Mouse (Mus musculus): ENCODE measurements around the gene Car5a. TPM values are rescaled to one million over a fixed set of nuclear protein-coding genes. Genes with fewer than 3 reads are reported as not detected.

The Car5a gene
- polyA plus RNA-seq, 1 experiment from 2014 or later, result 0.13 TPM

DNA sequence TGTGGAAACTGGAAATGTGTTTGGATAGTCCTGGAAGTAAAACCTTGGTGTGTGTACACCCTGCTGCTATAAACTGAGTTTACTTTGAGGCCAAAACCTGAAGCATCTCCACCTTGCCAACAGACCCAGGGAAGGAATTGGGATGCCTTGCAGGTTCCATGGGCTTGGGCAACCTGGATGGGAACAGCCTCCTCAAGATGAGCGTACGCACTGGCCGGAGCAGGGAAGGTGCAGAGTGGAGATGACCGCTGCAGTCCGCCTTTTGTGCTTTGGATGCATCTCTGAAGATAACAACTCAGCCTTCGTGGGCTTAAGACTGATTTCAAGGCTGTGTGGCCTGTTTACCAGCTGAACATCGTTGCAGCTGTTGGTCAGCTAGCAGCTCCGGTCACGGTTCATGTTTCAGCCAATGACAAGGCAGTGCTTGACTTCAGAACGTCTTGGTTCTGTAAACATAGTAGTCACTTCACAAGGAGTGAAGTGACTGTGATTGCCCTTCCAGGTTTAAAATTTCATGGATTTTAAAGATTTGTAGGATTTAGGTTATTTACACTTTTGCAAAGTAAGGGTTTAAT lies 10.4 kb upstream of the Car5a start:
- Histone ChIP-seq H3K4me3 (replicated peaks) (no peak overlapping the region), H3K4me1 (peaks cover 48% of the 10 kb centered on the region), H3K9ac (no peak overlapping the region), H3K36me3 (peaks cover 17% of the 10 kb centered on the region), H3K9me3 (replicated peaks) (no peaks in the 10 kb centered on the region), H3K27me3 (no peaks in the 10 kb centered on the region), H3K27ac (replicated peaks) (peak overlapping the region; percentile 8; the same call in 1 of the 2 replicates), H3K4me2 (replicated peaks) (no peak overlapping the region)
- no peak for ATAC-seq (ENCODE audit: insufficient number of reproducible peaks, low FRiP score, low TSS enrichment, low read depth)
- WGBS, result 78% methylated on average over 10 of the region's 10 CpGs

- H3K4me2 ChIP-seq (replicated peaks), result no peak overlapping the region
- WGBS, result 50% methylated on average over 3 of the region's 3 CpGs
- H3K4me3 ChIP-seq (replicated peaks), result no peak overlapping the region
- ATAC-seq (ENCODE audit: insufficient number of reproducible peaks, low FRiP score, low TSS enrichment, low read depth), result no peak
- H3K36me3 ChIP-seq, result peaks cover 17% of the 10 kb centered on the region
- H3K9me3 ChIP-seq (replicated peaks), result no peaks in the 10 kb centered on the region
- H3K27me3 ChIP-seq, result no peaks in the 10 kb centered on the region
- peaks cover 49% of the 10 kb centered on the region for H3K4me1 ChIP-seq
- H3K9ac ChIP-seq, result no peak overlapping the region
- no peak overlapping the region; the same call in 1 of the 2 replicates for H3K27ac ChIP-seq (replicated peaks)
Measured at GRCm38 (mm10) chr8:121953821-121954545, 9.3 kb upstream of the Car5a start.

DNA sequence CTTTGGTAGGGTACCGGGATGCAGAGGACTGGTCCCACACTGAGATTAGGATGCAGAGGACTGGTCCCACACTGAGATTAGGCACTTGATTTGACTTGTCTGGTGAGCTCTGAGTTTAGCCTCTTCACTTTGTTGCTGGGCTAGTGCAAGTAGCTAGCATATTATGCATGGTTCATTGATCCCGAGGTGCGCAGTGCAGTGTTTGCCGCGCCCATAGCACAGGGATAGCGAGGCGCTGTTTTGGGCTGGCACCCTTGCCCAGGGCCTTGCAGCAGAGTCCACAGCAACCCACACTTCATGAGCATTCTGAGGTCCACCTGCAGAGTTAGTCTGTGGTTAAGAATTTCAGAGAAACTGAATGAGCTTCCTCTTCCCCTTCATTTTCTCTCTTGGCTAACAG lies 8.1 kb upstream of the Car5a start:
- 87% methylated on average over 7 of the region's 7 CpGs for WGBS
- H3K27me3 ChIP-seq, result no peaks in the 10 kb centered on the region
- no peak overlapping the region for H3K4me3 ChIP-seq (replicated peaks)
- H3K9ac ChIP-seq, result no peak overlapping the region
- no peaks in the 10 kb centered on the region for H3K9me3 ChIP-seq (replicated peaks)
- ATAC-seq (ENCODE audit: insufficient number of reproducible peaks, low FRiP score, low TSS enrichment, low read depth), result no peak
- H3K4me1 ChIP-seq, result peaks cover 59% of the 10 kb centered on the region
- peaks cover 17% of the 10 kb centered on the region for H3K36me3 ChIP-seq
- H3K4me2 ChIP-seq (replicated peaks), result peak overlapping the region; percentile 77
- H3K27ac ChIP-seq (replicated peaks), result no peak overlapping the region

- ATAC-seq (ENCODE audit: insufficient number of reproducible peaks, low FRiP score, low TSS enrichment, low read depth), result no peak
- peak overlapping the region; percentile 77 for H3K4me2 ChIP-seq (replicated peaks)
- no peak overlapping the region; the same call in 1 of the 2 replicates for H3K4me3 ChIP-seq (replicated peaks)
- no peak overlapping the region for H3K27ac ChIP-seq (replicated peaks)
- peaks cover 62% of the 10 kb centered on the region for H3K4me1 ChIP-seq
- H3K9me3 ChIP-seq (replicated peaks), result no peaks in the 10 kb centered on the region
- H3K9ac ChIP-seq, result no peak overlapping the region
- no peaks in the 10 kb centered on the region for H3K27me3 ChIP-seq
- H3K36me3 ChIP-seq, result peaks cover 17% of the 10 kb centered on the region
Measured at GRCm38 (mm10) chr8:121952122-121952521, 7.4 kb upstream of the Car5a start.

DNA sequence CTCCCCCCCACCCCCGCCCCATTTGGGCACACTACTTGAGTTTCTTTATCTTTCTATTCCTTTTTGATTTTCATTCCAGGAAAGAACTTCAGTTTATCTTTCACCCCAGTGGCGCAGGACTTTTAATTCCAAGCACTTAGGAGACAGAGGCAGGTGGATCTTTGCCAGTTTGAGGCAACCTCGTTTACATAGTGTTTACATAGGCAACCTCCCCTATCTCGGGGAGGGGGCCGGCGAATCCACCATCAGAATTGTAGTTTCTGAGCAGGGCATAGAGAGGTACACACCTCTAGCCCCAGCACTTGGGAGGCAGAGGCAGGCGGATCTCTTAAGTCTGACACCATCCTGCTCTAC lies 6.9 kb upstream of the Car5a start:
- peak overlapping the region; percentile 93 for H3K4me3 ChIP-seq (replicated peaks)
- 30% methylated on average over 7 of the region's 7 CpGs for WGBS
- H3K4me2 ChIP-seq (replicated peaks), result peak overlapping the region; percentile 77
- H3K4me1 ChIP-seq, result peaks cover 64% of the 10 kb centered on the region
- no peak for ATAC-seq (ENCODE audit: insufficient number of reproducible peaks, low FRiP score, low TSS enrichment, low read depth)
- H3K9me3 ChIP-seq (replicated peaks), result no peaks in the 10 kb centered on the region
- H3K36me3 ChIP-seq, result peaks cover 17% of the 10 kb centered on the region
- no peaks in the 10 kb centered on the region for H3K27me3 ChIP-seq
- peak overlapping the region; percentile 97 for H3K9ac ChIP-seq
- H3K27ac ChIP-seq (replicated peaks), result no peak overlapping the region

DNA sequence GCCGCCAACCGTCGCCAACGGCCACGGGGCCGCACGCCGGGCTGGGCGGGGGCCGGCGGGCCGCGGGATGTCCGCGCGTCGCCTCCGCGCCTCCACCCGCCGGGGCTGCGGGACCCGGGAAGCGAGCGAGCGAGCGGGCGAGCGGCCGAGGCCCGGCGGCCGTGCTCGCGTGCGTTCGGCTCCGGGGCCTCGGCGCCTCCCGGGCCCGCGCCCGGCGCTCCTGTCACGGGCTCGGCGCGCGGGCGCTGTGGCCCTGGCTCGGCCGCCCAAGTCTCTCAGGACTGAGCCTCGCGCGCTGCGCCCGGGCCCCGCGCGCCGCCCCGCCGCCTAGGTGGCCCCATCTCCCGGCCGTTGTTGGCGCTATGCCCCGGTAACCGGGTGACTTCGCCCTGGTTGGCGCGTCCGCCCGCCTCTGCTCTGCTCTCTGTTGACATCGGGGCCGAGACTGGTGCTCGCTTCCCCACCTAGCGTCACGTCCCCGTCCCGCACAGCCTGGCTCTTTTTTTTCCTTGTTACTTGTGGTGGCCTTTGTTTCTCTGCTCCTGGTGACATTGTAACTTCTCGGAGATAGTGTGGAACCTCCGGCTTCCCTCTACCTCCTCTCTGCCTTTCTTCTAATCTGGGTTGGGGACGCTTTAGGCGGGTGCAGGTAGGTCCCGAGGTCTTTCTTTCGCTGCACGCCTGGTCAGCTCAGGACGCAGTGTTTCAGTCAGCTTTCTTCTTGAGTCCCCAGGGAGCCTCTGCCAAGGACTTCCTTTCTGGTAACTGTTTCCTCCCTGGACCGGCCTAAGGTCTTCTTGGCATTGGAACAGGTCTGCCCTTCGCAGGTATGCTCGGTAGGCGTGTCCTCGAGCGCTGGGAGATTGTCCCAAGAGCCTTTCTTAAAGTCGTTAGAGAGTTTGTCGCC lies 6.3 kb upstream of the Car5a start:
- no peaks in the 10 kb centered on the region for H3K27me3 ChIP-seq
- H3K4me3 ChIP-seq (replicated peaks), result peak overlapping the region; percentile 93
- ATAC-seq (ENCODE audit: insufficient number of reproducible peaks, low FRiP score, low TSS enrichment, low read depth), result no peak
- H3K4me1 ChIP-seq, result peaks cover 64% of the 10 kb centered on the region
- H3K27ac ChIP-seq (replicated peaks), result peak overlapping the region; percentile 93
- WGBS, result under 1% methylated on average over 77 of the region's 97 CpGs
- H3K36me3 ChIP-seq, result peaks cover 17% of the 10 kb centered on the region
- peak overlapping the region; percentile 77 for H3K4me2 ChIP-seq (replicated peaks)
- H3K9me3 ChIP-seq (replicated peaks), result no peaks in the 10 kb centered on the region
- peak overlapping the region; percentile 97 for H3K9ac ChIP-seq

DNA sequence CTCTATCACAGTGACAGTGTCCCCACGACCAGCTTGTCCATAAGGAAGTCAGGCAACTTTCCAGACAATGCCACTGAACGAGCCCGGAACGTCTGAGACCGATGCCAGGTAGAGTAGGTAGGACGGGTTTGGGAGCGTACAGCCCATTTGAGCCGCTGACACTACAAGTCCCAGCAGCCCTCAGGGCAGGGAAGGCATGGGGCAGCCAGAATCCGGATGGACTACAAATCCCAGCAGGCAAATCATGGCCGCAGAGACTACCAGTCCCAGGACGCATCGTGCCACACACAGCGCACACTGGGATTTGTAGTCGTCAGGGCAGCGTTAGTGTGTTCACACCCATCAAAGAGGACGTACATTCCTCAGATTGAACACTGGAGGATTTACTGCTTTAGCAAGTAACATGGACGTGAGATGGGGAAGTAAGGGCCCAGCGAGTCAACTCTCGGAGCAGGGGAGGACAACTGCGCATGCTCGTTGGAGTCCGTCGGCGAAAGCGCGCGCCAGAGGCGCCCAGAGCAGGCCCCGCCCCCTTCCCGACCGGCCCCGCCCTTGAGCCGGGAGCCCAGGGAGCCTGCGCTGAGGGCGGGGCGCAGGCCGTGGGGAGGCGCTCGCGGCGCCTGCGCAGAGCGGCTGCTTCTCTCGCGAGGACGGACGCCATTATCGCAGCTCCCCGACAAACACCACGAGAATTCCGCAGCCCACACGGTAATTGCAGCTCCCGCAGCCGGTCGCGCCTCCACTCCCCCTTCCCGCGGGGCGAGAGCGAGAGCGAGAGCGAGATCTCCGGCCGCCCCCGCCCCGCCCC lies 5.4 kb upstream of the Car5a start:
- Histone ChIP-seq H3K4me1 (peaks cover 60% of the 10 kb centered on the region), H3K9ac (peak overlapping the region; percentile 97), H3K36me3 (peaks cover 11% of the 10 kb centered on the region), H3K4me2 (replicated peaks) (peak overlapping the region; percentile 77), H3K27ac (replicated peaks) (peak overlapping the region; percentile 93), H3K27me3 (no peaks in the 10 kb centered on the region), H3K4me3 (replicated peaks) (peak overlapping the region; percentile 93), H3K9me3 (replicated peaks) (no peaks in the 10 kb centered on the region)
- under 1% methylated on average over 63 of the region's 66 CpGs for WGBS
- ATAC-seq (ENCODE audit: insufficient number of reproducible peaks, low FRiP score, low TSS enrichment, low read depth), result peak; percentile 95

- Histone ChIP-seq H3K27ac (replicated peaks) (peak within 1 kb of the TSS; percentile 93), H3K9me3 (replicated peaks) (no peaks in the 10 kb centered on the region), H3K4me1 (peaks cover 54% of the 10 kb centered on the region), H3K27me3 (no peaks in the 10 kb centered on the region), H3K9ac (peak within 1 kb of the TSS; percentile 97), H3K4me3 (replicated peaks) (peak within 1 kb of the TSS; percentile 93), H3K4me2 (replicated peaks) (peak within 1 kb of the TSS; percentile 77), H3K36me3 (peaks cover 9% of the 10 kb centered on the region; the same call in 1 of the 2 replicates)
- 56% methylated on average over 6 of the region's 6 CpGs for WGBS
- ATAC-seq (ENCODE audit: insufficient number of reproducible peaks, low FRiP score, low TSS enrichment, low read depth), result no peak
Measured at GRCm38 (mm10) chr8:121949222-121949800, 4.6 kb upstream of the Car5a start, which contains the start of gene Banp. TSS of gene Banp (plus strand) at chr8:121949750.

DNA sequence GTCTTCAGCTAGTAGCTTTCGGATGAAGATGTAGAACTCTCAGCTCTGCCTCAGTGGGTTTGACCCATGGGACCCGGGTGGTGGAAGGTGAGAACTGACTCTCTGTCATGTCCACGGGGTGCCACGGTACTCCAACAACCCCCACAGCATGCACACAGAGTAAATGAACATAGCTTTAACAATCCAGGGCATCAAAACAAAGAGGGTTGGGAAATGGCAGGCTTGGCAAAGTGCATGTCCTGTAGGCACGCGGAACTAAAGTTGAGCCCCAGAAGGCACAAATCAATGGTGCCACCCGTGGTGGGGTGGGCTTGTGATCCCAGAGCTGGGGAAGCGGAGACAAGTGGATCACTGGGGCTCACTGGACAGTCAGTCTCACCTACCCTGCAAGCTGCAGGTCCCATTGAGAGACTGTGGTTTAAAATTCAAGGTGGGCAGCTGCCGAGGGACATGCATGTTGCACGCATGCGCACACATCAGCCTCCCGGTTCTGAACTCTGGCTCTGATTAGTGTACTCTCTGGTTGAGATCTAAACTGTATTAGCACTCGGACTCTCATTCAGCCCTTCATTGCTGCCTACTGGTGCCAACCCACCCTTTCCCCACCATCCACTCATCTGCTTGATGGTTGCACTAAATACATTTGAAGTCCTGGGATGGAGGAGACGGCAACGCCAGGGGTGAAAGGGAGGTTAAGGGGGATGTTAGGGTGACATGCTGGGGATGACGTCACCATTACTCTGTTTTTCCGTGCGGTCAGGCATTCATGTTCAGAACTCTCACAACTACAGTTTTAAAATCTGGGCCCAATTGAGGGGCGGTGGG lies 3.8 kb upstream of the Car5a start:
- H3K9ac ChIP-seq, result peak overlapping the region; percentile 40
- no peaks in the 10 kb centered on the region for H3K9me3 ChIP-seq (replicated peaks)
- no peaks in the 10 kb centered on the region for H3K27me3 ChIP-seq
- H3K4me2 ChIP-seq (replicated peaks), result peak overlapping the region; percentile 74
- WGBS, result 53% methylated on average over 19 of the region's 19 CpGs
- H3K36me3 ChIP-seq, result peaks cover 6% of the 10 kb centered on the region; the same call in 1 of the 2 replicates
- H3K27ac ChIP-seq (replicated peaks), result peak overlapping the region; percentile 93
- peaks cover 49% of the 10 kb centered on the region for H3K4me1 ChIP-seq
- peak overlapping the region; percentile 41 for H3K4me3 ChIP-seq (replicated peaks)
- no peak for ATAC-seq (ENCODE audit: insufficient number of reproducible peaks, low FRiP score, low TSS enrichment, low read depth)

DNA sequence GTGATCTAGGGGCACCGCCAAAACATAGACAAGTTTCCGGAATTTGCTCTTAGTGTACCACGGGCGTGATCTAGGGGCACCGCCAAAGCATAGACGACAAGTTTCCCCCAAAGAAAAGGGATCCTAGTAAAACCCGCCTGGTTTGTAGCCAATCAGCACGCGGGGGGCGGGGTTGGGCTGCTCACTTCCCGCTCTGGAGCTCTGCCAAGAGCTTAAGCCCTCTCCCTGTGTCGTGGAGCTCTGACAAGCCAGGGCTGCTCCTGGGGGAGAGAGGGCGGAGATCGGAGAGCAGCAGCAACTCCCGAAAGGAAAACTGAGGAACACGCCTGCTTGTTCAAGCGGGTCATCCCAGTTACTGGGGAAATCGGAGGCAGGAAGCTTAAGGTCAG lies 3.0 kb upstream of the Car5a start:
- under 1% methylated on average over 18 of the region's 18 CpGs for WGBS
- Histone ChIP-seq H3K27me3 (no peaks in the 10 kb centered on the region), H3K9ac (peak overlapping the region; percentile 40), H3K36me3 (peaks cover 4% of the 10 kb centered on the region; the same call in 1 of the 2 replicates), H3K4me3 (replicated peaks) (peak overlapping the region; percentile 41), H3K4me2 (replicated peaks) (peak overlapping the region; percentile 74), H3K9me3 (replicated peaks) (no peaks in the 10 kb centered on the region), H3K27ac (replicated peaks) (peak overlapping the region; percentile 93), H3K4me1 (peaks cover 41% of the 10 kb centered on the region)
- peak; percentile 39; the same call in 1 of the 2 replicates for ATAC-seq (ENCODE audit: insufficient number of reproducible peaks, low FRiP score, low TSS enrichment, low read depth)
